Mouse (Mus musculus) G1E (cell line): ENCODE results near the gene Ptprc. TPM values are rescaled to one million over a fixed set of nuclear protein-coding genes. Genes with fewer than 3 reads are reported as not detected.

Experiments
- ATAC-seq: 2 replicates; pipeline ENCODE4 v1.8.0; 2016; ENCODE audit warnings: mild to moderate bottlenecking; ENCODE audit not compliant: insufficient number of reproducible peaks, poor library complexity, low FRiP score, severe bottlenecking; ENCODE audit errors: extremely low read depth
- DNase-seq: peaks from one replicate; pipeline ENCODE4 v3.0.0; 2012; ENCODE audit warnings: low spot score
- H3K27me3 ChIP-seq: 2 replicates; pipeline ENCODE4 v1.6.1; 2012; ENCODE audit warnings: mild to moderate bottlenecking, low read length, inconsistent platforms; ENCODE audit not compliant: insufficient read depth
- H3K36me3 ChIP-seq: replicated peaks from 2 replicates; pipeline ENCODE3; 2012; ENCODE audit warnings: mild to moderate bottlenecking, inconsistent platforms
- H3K4me1 ChIP-seq: 2 replicates; pipeline ENCODE4 v1.6.1; 2012; ENCODE audit warnings: low read depth, low read length, inconsistent platforms, mixed read lengths; ENCODE audit not compliant: insufficient read depth
- H3K4me3 ChIP-seq: 2 replicates; pipeline ENCODE4 v1.5.1; 2012; ENCODE audit warnings: low read depth, mild to moderate bottlenecking, inconsistent platforms, low read length, moderate library complexity, mixed read lengths
- H3K9me3 ChIP-seq: replicated peaks from 2 replicates; pipeline ENCODE4 v1.6.1; 2012; ENCODE audit warnings: inconsistent platforms
- CTCF ChIP-seq: IDR thresholded peaks from 2 replicates; pipeline ENCODE4 v1.5.1; 2012; ENCODE audit warnings: low read depth, low read length, inconsistent platforms, mixed read lengths
- GATA1 ChIP-seq: IDR thresholded peaks from 2 replicates; pipeline ENCODE4 v1.6.1; 2012; ENCODE audit warnings: borderline replicate concordance, low read length, inconsistent platforms, mixed read lengths
- GATA2 ChIP-seq: IDR thresholded peaks from 2 replicates; pipeline ENCODE4 v1.6.1; 2012; ENCODE audit warnings: low read depth, low read length, inconsistent platforms, borderline replicate concordance
- POLR2AphosphoS5 ChIP-seq: IDR thresholded peaks from 2 replicates; pipeline ENCODE4 v1.6.1; 2012; ENCODE audit warnings: low read depth, low read length, inconsistent platforms; ENCODE audit not compliant: insufficient replicate concordance
- TAL1 ChIP-seq: conservative IDR thresholded peaks from 2 replicates; pipeline ENCODE4 v1.6.1; 2012; ENCODE audit warnings: low read depth, low read length, inconsistent platforms, mixed read lengths
- polyA plus RNA-seq: library from polyadenylated mRNA; stranded (reverse); fragments of >175 nt; gene quantifications from 2 replicates; pipeline ENCODE4 v1.2.3, GENCODE M21; 2012
- total RNA-seq, 2 experiments: library from RNA; stranded (forward) in 1 of 2; stranded (reverse) in 1 of 2; fragments of 200-1000 nt in 1 of 2; fragments of >200 nt in 1 of 2; fragmentation: Nextera tagmentation in 1 of 2; gene quantifications; 2 replicates each; pipeline ENCODE4 v1.2.3; 2014 to 2017

Gene Ptprc
- total and polyA plus RNA-seq, 3 experiments = 0.98 TPM; not detected in 2

- TF ChIP-seq POLR2AphosphoS5 = no peak
- TF ChIP-seq GATA1 = no peak
- no peak for TF ChIP-seq GATA2
- no peak for TF ChIP-seq TAL1
- TF ChIP-seq CTCF = no peak
- ATAC-seq = no peak
- Histone ChIP-seq H3K4me3 (no peak overlapping the region), H3K36me3 (no peaks in the 10 kb centered on the region), H3K27me3 (no peaks in the 10 kb centered on the region), H3K4me1 (no peaks in the 10 kb centered on the region), H3K9me3 (peaks cover 12% of the 10 kb centered on the region)
- no peak for DNase-seq
Measured at GRCm38 (mm10) chr1:138029649-138030048, 145.9 kb downstream of the Ptprc start.

- H3K27me3 ChIP-seq = no peaks in the 10 kb centered on the region
- ATAC-seq (no peak), DNase-seq (no peak)
- H3K4me3 ChIP-seq = no peak overlapping the region
- H3K4me1 ChIP-seq = no peaks in the 10 kb centered on the region
- no peak for TF ChIP-seq GATA2
- no peak for TF ChIP-seq GATA1
- TF ChIP-seq POLR2AphosphoS5 = no peak
- no peak for TF ChIP-seq TAL1
- TF ChIP-seq CTCF = no peak
- H3K9me3 ChIP-seq = peaks cover 18% of the 10 kb centered on the region
- no peaks in the 10 kb centered on the region for H3K36me3 ChIP-seq
Measured at GRCm38 (mm10) chr1:138025298-138025697, 150.2 kb downstream of the Ptprc start.

- no peaks in the 10 kb centered on the region for H3K36me3 ChIP-seq
- DNase-seq (no peak), ATAC-seq (no peak)
- no peaks in the 10 kb centered on the region for H3K4me1 ChIP-seq
- no peak overlapping the region for H3K4me3 ChIP-seq
- H3K27me3 ChIP-seq = no peaks in the 10 kb centered on the region
- TF ChIP-seq GATA1 (no peak), TAL1 (no peak)
- H3K9me3 ChIP-seq = peaks cover 19% of the 10 kb centered on the region
Measured at GRCm38 (mm10) chr1:138023601-138024000, 151.9 kb downstream of the Ptprc start.

GRCm38 (mm10) chr1:138022918-138023295 lies 152.6 kb downstream of the Ptprc start:
- ATAC-seq = no peak
- Histone ChIP-seq H3K4me1 (no peaks in the 10 kb centered on the region), H3K36me3 (no peaks in the 10 kb centered on the region), H3K9me3 (peaks cover 18% of the 10 kb centered on the region), H3K27me3 (no peaks in the 10 kb centered on the region), H3K4me3 (no peak overlapping the region)
- DNase-seq = no peak
- no peak for TF ChIP-seq GATA1
- TF ChIP-seq GATA2 = no peak
- no peak for TF ChIP-seq TAL1
- TF ChIP-seq CTCF = no peak
- TF ChIP-seq POLR2AphosphoS5 = no peak

GRCm38 (mm10) chr1:138021962-138022917 lies 153.3 kb downstream of the Ptprc start:
- no peaks in the 10 kb centered on the region for H3K36me3 ChIP-seq
- no peak for TF ChIP-seq TAL1
- TF ChIP-seq GATA2 = no peak
- TF ChIP-seq POLR2AphosphoS5 = no peak
- TF ChIP-seq GATA1 = no peak
- no peak for TF ChIP-seq CTCF

More at GRCm38 (mm10) chr1:138021962-138022917, 153.3 kb downstream of the Ptprc start:
- Histone ChIP-seq H3K27me3 (no peaks in the 10 kb centered on the region), H3K4me1 (no peaks in the 10 kb centered on the region), H3K4me3 (no peak overlapping the region), H3K9me3 (peaks cover 24% of the 10 kb centered on the region)
- ATAC-seq (no peak), DNase-seq (no peak)

Other genes with a start within 250 kb of the Ptprc start
- gene Atp6v1g3, start 98.0 kb upstream of the Ptprc start, total RNA-seq (2014; fragmentation: Nextera tagmentation) = not detected in 2 replicates
- gene Atp6v1g3, start 98.0 kb upstream of the Ptprc start, total RNA-seq (2017) = not detected in 2 replicates
- gene Atp6v1g3, start 98.0 kb upstream of the Ptprc start, polyA plus RNA-seq = not detected in 2 replicates